Mouse (Mus musculus): ENCODE data around the gene Synpo2.

- TF ChIP-seq CTCF (IDR thresholded peaks at IDR 0.05; ENCODE audit: low read depth) (peak; percentile 78), EP300 (optimal IDR thresholded peaks at IDR 0.05) (no peak)
These were observed 77.4 kb downstream of the Synpo2 start for GRCm38 (mm10) chr3:123158579-123158978.
